Mouse (Mus musculus) liver, embryonic 14.5 days (tissue): ENCODE results near the gene Llgl1.

Experiments
- CTCF ChIP-seq: IDR thresholded peaks from 2 replicates; pipeline ENCODE4 v1.5.1; 2016; ENCODE audit warnings: antibody characterized with exemption, low read depth, control low read depth
- EP300 ChIP-seq: IDR thresholded peaks from 2 replicates; pipeline ENCODE4 v1.6.1; 2016; ENCODE audit warnings: antibody characterized with exemption, low read depth

- TF ChIP-seq CTCF (no peak), EP300 (no peak)
Observed at GRCm38 (mm10) chr11:60706076-60706475, 6.6 kb downstream of the Llgl1 start.
